Mouse (Mus musculus) 3T3-L1 (cell line): ENCODE measurements around the gene Ctnnd2.

Experiments
- DNase-seq: peaks from one replicate; pipeline ENCODE4 v3.0.0-alpha.2; 2015; ENCODE audit warnings: low read depth, low spot score

Gene Ctnnd2

DNA sequence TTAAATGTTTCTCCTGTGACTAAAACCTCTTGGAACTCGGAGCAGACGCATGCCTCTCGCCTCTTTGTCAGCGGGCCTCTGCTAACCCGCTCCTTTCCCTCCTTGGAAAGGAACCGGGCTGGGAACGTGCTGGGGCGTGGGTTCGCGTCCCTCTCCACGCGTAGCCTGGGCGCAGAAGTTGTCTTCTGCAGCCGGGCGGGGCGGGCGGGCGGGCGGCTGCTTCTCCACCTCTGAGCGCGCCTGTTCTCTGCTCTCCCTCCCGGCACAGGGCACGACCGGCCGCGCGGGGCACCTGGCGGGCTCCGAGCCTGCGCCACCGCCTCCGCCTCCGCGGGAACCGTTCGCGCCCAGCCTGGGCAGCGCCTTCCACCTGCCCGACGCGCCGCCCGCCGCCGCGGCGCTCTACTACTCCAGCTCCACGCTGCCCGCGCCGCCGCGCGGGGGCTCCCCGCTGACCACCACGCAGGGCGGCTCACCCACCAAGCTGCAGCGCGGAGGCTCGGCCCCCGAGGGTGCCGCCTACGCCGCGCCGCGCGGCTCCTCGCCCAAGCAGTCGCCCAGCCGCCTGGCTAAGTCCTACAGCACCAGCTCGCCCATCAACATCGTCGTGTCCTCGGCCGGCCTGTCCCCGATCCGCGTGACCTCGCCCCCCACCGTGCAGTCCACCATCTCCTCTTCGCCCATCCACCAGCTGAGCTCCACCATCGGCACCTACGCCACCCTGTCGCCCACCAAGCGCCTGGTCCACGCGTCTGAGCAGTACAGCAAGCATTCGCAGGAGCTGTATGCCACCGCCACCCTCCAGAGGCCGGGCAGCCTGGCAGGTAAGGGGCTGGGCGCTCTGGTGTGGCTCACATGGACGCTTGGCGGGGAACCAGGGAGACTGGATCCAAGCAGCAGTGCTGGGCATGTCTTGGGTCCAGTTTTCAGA lies 474.4 kb downstream of the Ctnnd2 start:
- no peak for DNase-seq

DNA sequence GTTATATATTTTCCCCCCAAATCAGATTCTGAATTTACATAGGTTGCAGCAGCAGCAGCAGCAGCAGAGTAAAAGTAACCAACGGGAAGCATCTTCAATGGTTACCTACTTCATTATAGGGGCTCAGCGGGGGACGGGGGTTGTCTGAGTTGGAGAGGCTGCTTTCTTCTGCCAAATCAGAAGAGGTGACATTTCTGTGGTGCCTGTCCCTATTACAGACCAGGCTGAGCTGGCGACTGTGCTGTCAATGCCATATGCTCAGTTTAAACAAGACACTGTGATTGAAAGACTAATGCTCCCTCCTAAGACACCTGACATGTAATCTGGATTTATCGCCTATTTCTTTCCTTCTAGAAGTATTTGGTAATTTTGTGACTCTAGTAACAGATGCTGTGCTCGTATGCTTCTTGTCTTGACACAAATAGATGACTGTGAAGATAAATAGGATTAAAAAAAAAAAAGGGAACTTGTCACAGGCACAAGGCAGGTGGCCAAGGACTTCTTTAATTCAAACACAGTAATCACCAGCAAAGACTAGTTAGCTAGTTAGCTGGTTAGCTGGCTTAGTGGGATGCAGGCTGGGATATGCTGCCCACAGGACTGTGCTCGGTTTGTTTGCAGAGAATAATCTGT lies 475.4 kb downstream of the Ctnnd2 start:
- no peak for DNase-seq

DNA sequence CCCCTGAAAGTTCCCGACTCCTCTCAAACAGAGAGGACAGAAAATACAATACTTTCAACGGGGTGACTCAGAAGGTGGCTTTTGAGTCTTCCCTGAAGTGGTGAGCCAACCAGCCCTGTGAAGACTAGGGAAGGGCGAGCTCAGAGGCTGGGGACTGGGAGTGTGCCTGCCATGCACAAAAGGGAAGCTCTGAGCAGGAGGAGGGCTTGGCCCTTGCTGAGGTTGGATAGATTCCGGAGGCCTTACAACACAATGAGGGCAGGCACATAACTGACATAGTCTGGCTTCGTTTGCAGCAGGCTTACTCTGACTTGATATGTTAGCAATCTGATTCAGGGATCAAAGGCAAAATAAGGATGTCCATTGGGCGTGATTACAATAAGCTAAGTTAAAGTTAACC lies 477.6 kb downstream of the Ctnnd2 start:
- no peak for DNase-seq

DNA sequence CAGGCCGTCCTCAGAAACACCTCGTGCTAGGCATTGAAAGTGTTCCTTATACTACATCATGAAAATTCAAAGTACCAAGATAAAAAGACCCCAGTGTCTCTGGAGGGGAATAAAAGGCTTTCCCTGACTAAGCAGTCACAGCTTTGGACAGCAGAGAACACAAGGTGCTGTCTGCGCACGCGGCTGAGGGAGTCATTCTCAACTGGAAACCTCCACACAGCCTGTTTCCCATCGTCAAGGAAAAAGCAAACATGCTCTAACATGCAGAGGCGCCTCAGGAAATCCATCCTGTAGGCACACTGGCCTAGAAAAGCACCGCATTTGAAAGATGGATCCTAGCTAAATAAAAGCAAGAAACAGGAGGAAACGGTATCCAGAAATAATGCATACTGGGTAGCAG lies 483.0 kb downstream of the Ctnnd2 start:
- no peak for DNase-seq

DNA sequence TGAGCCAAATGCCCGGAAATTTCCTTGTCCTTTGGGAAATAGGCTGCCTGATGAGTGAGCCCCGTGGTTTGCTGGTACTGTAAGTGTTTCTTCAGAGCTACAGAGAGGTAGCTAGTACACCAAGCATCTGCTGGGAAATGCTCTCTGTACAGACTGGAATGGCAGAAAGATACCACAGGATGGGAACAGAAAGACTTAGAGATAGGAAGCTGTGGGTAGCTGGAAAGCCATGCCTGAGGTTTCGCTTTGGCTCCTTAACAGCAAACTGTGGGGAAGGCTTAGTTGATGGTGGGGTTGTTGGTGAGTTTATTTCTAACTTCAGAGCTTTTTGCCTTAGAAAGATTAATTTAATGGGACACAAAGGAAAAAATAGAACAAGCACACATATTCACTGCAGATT lies 485.2 kb downstream of the Ctnnd2 start:
- no peak for DNase-seq

DNA sequence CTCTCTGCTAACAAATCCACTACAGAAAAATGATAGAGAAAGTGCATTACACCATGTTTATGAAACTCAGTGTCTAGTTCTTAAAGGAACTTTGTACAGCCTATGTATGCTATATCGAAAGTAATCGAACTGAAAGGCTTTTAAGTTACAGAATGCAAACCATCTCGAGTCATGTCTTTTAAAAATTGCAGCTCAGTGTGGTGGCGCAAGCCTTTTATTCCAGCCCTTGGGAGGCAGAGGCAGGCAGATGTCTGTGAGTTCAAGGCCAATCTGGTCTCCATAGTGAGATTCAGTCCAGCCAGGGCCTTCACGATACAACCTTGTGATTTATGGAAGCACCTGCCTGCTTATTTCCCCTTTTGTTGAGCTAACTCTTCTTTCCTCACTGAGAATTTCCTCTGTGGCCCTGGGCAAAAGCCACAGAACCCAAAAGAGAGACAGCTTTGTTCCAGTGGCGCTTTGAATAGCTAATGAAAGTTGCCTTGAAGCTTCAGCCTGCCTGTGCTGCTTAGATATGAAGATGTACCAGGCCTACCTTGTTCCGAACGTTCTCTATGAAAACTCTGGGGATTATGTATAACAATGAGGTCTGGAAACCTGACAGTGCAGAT lies 488.3 kb downstream of the Ctnnd2 start:
- DNase-seq, result no peak

DNA sequence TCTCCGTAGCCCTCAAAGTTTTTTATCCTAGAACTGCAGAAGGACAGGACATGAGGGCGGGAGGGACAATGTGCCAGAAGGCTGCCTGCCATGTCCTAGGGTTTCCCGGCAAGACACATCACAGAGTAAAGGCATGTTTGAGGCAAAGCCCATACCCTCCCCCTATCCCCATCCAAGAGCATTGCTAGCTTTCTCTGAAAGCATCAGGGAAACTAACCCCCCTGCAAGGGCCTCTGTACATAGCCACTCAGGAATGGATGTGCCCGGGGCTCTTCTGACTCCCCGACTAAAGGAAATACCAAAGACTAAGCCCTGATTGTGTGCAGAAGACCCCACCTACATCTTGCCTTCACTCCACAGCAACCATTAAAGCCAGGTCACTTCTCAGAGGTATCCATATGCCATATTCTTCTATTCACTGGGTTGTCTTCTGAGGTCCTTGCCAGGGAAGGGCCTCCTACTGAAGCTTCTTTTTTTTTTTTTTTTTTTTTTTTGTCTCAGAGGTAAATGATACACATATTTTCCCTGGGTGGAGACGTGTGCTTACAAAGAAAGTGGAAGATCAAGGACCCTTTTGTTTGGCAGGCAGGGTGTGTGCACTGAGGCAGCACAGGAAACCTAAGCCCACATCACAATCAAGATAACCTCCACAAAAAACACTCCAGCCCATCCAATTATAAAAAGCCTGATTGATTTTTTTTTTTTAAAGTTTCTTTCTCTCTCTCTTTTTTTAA lies 489.5 kb downstream of the Ctnnd2 start:
- peak; percentile 13 for DNase-seq

DNA sequence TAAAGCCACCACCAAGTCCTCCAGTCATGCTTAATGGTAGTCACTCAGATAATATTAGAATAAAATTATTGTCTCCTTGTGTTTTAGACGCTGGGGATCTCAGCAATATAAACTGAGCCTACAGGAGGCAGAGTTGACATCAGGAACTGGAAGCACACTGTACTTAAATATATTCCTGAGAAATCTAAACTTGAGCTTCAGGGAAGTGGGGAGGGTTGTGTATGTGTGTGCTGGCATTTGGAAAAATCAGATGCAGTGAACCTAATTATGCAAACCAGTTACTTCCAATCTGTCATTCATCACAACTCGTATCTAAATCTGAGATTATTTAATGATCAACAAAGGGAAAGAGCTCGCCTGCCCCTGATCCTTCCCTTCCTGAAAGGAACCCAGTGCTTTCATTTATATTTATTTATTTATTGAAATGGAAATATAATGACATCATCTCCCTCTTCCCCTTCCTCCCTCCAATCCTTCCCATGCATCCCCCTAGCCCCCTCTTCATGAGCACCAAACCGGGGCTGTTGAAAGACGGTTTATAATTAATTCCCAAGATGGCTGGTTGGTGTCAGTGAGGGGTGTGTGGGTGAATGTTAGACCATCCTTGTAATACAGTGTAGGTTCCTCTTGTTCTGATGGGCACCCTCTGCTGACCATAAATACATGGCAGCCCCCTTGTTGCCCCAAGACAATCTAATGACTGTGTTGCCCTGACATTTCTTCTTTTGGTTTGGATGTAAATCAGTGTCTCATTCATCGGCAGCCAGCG lies 495.6 kb downstream of the Ctnnd2 start:
- no peak for DNase-seq

DNA sequence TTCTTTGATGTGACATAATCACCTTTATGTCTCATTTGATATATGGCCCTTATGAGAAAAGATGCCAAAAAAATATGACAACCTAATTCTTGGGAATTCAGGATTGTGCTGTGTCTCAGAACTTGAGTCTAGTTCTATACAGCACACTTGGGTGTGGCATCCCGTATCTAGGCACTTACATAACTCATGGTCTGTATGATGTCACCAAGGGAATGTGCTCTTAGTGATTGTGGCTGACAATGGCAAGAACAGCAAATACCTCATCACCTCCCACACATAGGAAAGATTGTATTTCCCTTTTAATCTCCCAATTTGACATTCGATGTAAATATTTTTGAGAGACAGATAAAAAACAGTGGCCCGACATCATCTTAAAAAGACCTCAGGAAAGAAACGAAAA lies 509.5 kb downstream of the Ctnnd2 start:
- peak; percentile 33 for DNase-seq

DNA sequence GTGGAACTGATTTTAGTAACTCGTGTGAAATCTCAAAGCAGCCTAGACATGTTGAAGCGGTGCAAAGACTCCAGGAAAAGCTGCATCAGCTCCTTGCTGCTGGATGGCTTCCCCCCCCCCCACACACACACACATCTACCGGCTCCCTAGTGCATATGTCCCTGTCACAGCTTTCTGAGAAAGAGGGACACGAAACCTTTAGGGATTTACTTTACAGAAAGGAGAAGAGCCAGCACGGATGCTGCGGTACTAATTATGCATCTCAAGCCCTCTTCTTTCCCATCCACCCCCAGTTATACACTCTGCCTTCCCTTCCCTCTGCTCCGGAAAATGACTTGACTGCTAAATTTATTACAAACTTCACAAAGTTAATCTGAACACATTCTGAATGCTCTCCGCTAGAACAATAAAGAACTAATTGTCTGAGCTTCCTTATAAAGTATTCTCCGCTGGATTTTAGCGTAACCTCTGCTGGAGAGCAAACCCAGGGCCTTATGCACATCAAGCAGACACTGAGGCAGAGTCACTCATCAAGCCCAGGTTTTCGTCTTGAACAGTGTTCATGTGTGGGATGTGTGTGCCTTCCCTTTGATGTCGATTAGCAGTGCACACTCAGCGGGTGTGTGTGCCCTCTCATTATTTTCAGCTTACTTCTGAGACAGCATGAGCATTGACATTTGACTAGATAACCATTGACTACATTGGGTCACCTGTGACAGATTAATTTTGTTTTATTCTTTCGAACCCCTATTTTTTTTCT lies 510.1 kb downstream of the Ctnnd2 start:
- DNase-seq, result no peak

DNA sequence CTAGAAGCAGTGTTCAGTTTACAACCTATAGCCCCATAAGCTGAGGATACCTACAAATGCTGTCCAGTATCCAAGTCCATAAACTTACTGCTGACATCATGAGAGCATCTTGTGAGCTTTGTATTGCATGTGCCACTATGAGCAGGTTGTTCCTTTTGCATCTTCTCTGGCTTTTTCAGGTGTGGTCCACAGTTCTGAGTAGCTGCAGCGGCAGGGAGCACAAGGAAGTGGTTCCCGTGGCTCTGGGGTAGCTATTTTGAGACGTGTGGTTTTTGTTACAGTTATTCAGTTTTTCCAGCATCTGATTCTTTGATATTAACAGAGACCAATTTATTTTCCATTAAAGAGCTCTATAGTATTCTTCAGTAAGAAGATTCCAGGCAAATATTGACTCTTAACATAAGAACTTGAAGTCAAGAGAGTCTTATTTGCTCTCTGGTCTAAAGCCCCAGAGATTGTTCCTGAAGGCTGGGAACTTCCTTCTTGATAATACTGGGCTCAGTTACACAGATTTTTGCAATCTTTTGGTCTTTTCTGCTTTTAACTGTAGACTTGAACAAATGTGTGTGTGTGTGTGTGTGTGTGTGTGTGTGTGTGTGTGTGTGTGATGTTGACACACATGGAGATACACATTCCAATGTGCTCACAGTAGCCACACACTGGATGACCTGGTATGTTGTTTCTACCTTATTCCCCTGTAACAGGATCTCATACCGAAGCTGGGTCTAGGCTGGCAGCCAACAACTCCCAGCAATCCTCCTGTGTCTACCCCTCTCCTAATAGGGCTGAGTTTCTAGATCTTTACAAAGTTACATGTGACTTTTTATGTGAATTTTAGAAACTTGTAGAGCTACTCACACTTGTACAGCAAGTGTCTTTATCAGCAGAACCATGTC lies 514.1 kb downstream of the Ctnnd2 start:
- DNase-seq, result peak; percentile 12

DNA sequence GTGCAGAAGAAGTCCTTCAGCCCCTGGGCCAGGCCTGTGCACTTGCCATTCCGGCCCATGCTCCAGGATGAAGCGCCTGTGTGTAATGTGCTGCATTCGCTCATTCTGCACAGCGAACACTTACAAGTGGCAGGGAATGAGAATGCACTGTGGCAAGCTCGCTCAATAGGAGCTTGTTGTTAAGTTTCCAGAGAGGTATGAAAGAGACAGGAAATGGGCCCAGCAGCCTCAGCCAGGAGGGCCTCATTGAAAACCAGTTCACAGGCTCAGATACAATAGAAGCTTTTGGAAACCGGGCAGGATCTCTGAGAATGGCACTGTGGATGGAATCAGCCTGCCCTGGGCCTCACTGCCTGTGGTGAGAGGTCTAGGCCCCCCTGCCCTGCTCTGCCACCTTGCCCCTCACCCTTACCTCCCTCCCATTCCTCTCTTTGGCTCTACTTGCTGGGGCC lies 521.4 kb downstream of the Ctnnd2 start:
- no peak for DNase-seq

DNA sequence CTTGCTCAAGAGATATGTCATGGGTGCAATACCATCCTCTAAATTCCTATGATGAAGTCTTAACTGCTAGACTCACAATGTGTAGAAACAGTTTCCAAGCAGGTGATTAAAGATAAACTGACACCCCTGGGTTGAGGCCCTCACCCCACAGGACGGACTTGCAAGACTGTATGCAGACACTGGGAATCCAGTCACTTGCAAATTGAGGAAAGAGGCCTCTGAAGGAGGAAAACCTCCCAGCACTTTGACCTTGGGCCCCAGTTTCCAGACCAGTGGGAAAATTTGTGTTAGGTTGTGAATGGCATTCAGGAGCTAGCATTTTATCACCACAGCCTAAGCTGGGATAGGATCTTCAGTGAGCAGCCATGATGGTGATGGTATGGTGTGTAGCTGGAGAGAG lies 521.9 kb downstream of the Ctnnd2 start:
- DNase-seq, result no peak

DNA sequence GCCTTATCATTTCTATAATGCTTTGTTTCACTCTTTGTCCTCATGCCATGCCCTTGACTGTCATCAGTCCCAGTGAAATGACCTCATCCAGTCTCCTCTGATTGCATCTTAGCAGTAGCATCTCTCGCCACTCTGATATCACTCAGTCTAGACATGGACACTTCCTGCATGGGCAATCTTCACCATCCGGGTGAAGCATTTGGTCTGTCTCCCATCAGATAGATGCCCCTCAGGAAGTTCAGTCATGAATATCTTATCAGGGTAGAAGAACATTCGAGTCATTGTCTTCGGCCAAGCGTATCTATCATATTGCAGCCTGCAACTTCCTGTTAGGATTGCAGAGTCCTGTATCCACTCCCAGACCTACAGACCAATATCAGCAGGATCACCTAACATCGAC lies 523.5 kb downstream of the Ctnnd2 start:
- DNase-seq, result no peak

DNA sequence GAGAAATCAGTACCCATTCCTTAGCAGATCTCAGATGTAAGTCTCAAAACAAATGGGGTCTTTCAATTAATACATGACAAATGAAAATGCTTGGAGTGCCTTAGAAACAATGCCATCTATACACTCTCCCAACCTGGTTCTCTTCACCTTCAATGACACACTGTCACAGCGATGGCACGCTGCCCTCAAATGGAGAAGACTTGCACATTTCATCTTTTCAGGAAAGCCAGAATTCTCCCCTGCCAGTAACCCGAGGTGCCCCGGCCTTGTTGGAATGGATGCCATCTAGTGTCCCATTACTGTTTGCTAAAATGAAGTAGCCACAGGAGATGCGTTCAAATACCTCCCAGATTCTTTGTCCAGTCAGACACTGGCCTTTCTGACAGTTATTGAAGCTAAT lies 525.0 kb downstream of the Ctnnd2 start:
- no peak for DNase-seq

DNA sequence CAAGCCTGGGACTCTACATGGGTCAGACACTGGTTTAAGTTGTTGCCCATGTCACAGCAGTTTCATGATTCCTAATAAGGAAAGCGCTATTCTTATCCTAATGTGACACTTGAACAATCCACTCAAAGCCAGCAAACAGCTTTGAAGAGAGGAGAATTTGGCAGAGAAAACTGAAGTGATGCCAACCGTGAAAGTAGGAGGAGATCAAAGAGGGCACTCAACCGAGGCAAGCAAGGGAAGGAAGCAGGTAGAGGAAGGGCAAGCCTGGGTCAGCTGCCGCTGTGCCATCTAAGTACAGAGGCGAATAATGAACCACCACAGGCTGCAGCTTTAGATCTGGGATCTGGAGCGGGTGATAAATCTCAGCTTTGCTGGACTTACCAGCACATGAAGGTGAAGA lies 528.4 kb downstream of the Ctnnd2 start:
- DNase-seq, result no peak

DNA sequence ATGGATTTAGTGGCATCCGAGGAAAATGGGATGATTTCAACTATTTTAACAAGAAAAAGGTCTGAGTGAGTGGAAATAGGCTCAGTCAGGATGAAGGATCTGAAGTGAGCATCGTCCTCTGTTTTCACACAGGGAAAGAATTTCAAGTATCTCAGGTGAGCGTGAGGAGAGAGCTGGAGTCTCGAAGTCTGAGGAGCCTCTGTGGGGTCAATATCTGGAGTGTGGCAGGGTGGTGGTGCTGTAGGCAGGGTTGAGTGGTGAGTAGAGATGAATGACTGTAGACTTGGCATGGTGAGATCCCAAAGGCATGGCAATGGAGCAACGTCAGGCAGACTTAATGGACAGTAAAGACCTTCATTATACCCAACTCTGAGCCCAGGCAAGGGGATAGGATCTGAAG lies 529.2 kb downstream of the Ctnnd2 start:
- DNase-seq, result no peak

DNA sequence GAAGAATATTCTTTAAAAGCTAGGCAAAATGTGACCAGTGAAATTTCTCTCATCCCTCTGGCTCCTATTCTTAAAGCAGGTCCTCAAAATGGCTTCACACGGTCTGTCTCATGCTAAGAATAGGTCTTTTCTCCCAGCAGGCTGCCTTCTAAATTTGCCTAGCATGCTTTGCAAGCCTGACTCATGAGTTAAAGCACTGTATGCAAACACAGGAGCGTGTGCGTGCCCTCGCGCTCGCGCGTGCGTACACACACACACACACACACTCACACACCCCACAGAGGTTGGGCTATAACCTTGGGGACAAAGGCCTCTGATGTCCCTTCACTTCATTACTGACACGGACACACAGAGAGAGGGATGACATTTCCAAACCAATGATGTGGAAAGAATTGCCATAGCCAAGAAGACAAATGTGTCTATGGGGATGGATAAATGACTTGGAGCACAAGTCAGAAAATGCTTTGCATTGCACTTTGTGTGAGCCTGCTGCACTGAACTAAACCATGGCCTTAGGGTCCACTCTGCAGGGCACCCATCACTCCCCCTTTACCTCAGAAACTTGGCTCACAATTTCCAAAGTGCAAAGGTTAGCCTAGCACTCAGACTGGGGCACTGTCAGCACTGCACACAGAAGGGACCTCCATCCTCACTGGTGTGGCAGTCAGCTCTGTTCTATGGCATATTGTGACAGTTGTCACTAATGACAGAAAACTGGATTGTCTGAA lies 536.8 kb downstream of the Ctnnd2 start:
- DNase-seq, result no peak

DNA sequence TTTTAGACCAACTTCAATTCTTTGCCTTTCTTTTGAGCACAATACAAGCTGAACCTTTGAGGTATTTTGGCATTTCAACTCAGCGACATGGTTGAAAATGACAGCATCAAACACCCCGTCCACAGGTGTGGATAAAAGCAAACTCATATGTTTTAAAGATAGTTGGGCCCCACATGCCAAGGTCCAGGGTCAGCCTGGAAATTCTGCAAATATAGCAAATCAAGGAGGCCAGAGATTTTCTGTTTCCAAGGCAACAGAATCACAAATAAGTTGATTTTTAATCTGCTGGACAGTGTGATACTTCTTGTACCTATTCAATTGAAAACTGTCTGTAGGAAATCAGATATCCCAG lies 537.3 kb downstream of the Ctnnd2 start:
- DNase-seq, result no peak
